Mouse (Mus musculus) liver, embryonic 14 days (tissue): ENCODE results near the gene Oas1h. TPM values are rescaled to one million over a fixed set of nuclear protein-coding genes. Genes with fewer than 3 reads are reported as not detected.

Experiments used
- polyA plus RNA-seq: library from polyadenylated mRNA; depleted of rRNA; stranded (reverse); fragments of >200 nt; gene quantifications from 2 replicates; pipeline ENCODE4 v1.2.3, GENCODE M21; 2012; rRNA removed

Gene Oas1h
- polyA plus RNA-seq = not detected in 2 replicates

GRCm38 (mm10) chr5:120861121-120861520, at the start of gene Oas1h:
Gene Oas1h (plus strand): TSS chr5:120861421.

GRCm38 (mm10) chr5:120811951-120812819, 49.0 kb upstream of the Oas1h start, which contains the start of gene Oas1c:
Gene Oas1c (minus strand): TSS chr5:120812514.

GRCm38 (mm10) chr5:120847067-120847466, 14.2 kb upstream of the Oas1h start, which contains the start of gene Oas1f:
Gene Oas1f (plus strand): TSS chr5:120847367.

GRCm38 (mm10) chr5:120887413-120887812, 26.2 kb downstream of the Oas1h start, which contains the start of gene Oas1g:
Gene Oas1g (minus strand): TSS chr5:120887613.

GRCm38 (mm10) chr5:120906791-120907733, 45.8 kb downstream of the Oas1h start, which contains the start of gene Oas1a:
Gene Oas1a (minus strand): TSS chr5:120907521.

GRCm38 (mm10) chr5:120914204-120914603, 53.0 kb downstream of the Oas1h start, which contains the start of gene Oas1d:
Gene Oas1d (plus strand): TSS chr5:120914536.

Other genes with a start within 250 kb of the Oas1h start
- gene Rita1, start 248.8 kb upstream of the Oas1h start, polyA plus RNA-seq = 4.2 and 5.6 TPM in 2 replicates
- 12.0 and 12.6 TPM in 2 replicates for gene Ddx54, start 248.7 kb upstream of the Oas1h start, polyA plus RNA-seq
- gene Cfap73, start 227.2 kb upstream of the Oas1h start, polyA plus RNA-seq = not detected in 2 replicates
- gene Rasal1, start 212.6 kb upstream of the Oas1h start, polyA plus RNA-seq = 0.07 and 0.08 TPM in 2 replicates
- gene Dtx1, start 149.5 kb upstream of the Oas1h start, polyA plus RNA-seq = 0.03 and 0.15 TPM in 2 replicates
- gene Oas2, start 111.6 kb upstream of the Oas1h start, polyA plus RNA-seq = 1.3 and 2.1 TPM in 2 replicates
- gene Oas3, start 83.8 kb upstream of the Oas1h start, polyA plus RNA-seq = 0.19 and 1.0 TPM in 2 replicates
- gene Oas1e, start 65.9 kb upstream of the Oas1h start, polyA plus RNA-seq = 0.01 TPM in 1 of 2 replicates, not detected in the other
- gene Oas1c, start 48.9 kb upstream of the Oas1h start, polyA plus RNA-seq = 0.15 and 0.44 TPM in 2 replicates
- not detected in 2 replicates for gene Oas1f, start 14.1 kb upstream of the Oas1h start, polyA plus RNA-seq
- gene Oas1g, start 26.2 kb downstream of the Oas1h start, polyA plus RNA-seq = 0.72 and 1.6 TPM in 2 replicates
- gene Oas1a, start 46.1 kb downstream of the Oas1h start, polyA plus RNA-seq = 2.2 and 4.4 TPM in 2 replicates
- not detected in 2 replicates for gene Oas1d, start 53.1 kb downstream of the Oas1h start, polyA plus RNA-seq
- under 0.01 TPM in 1 of 2 replicates, not detected in the other for gene Rph3a, start 148.7 kb downstream of the Oas1h start, polyA plus RNA-seq